Mouse (Mus musculus): Measurements from ENCODE around the gene Fopnl. TPM values are rescaled to one million over a fixed set of nuclear protein-coding genes. Genes with fewer than 3 reads are reported as not detected.

Fopnl gene
- polyA plus RNA-seq, 1 experiment = 24.1 TPM

GRCm38 (mm10) chr16:14361362-14362098 is 44.3 kb upstream of the Fopnl start, which contains the start of gene Abcc1:
Gene Abcc1 (plus strand): TSS chr16:14361558.
- Histone ChIP-seq H3K4me3 (ENCODE audit: low read depth, low read length) (peak within 1 kb of the TSS; percentile 80), H3K27me3 (ENCODE audit: control insufficient read depth, insufficient read depth, low read length) (no peaks in the 10 kb centered on the region), H3K27ac (ENCODE audit: insufficient read depth, low read depth, low read length) (peak within 1 kb of the TSS; percentile 51), H3K36me3 (ENCODE audit: control insufficient read depth, insufficient read depth, low read length) (no peaks in the 10 kb centered on the region), H3K4me1 (ENCODE audit: control insufficient read depth, insufficient read depth, insufficient read length, low read length) (peaks cover 6% of the 10 kb centered on the region)
- TF ChIP-seq POLR2A (IDR thresholded peaks at IDR 0.05; ENCODE audit: low read depth, low read length) (0 out of 2 replicates have a peak, but pooled peaks have one; percentile 44), CTCF (IDR thresholded peaks at IDR 0.05; ENCODE audit: extremely low read depth, insufficient read length, insufficient replicate concordance, low read depth, low read length) (no peak)
- under 1% methylated on average over 64 of the region's 64 CpGs for WGBS

- H3K27ac ChIP-seq (ENCODE audit: insufficient read depth, low read depth, low read length) = peak overlapping the region; percentile 51
- peak overlapping the region; percentile 80 for H3K4me3 ChIP-seq (ENCODE audit: low read depth, low read length)
- peaks cover 6% of the 10 kb centered on the region for H3K4me1 ChIP-seq (ENCODE audit: control insufficient read depth, insufficient read depth, insufficient read length, low read length)
- no peaks in the 10 kb centered on the region for H3K27me3 ChIP-seq (ENCODE audit: control insufficient read depth, insufficient read depth, low read length)
- TF ChIP-seq POLR2A (IDR thresholded peaks at IDR 0.05; ENCODE audit: low read depth, low read length) (no peak), CTCF (IDR thresholded peaks at IDR 0.05; ENCODE audit: extremely low read depth, insufficient read length, insufficient replicate concordance, low read depth, low read length) (no peak)
- WGBS = 10% methylated on average over 7 of the region's 7 CpGs
- no peaks in the 10 kb centered on the region for H3K36me3 ChIP-seq (ENCODE audit: control insufficient read depth, insufficient read depth, low read length)
These were observed 43.7 kb upstream of the Fopnl start for GRCm38 (mm10) chr16:14360931-14361330.

GRCm38 (mm10) chr16:14358531-14358930 is 41.3 kb upstream of the Fopnl start:
- WGBS = 78% methylated on average over 1 of the region's 1 CpGs
- TF ChIP-seq CTCF (IDR thresholded peaks at IDR 0.05; ENCODE audit: extremely low read depth, insufficient read length, insufficient replicate concordance, low read depth, low read length) = no peak
- no peak for TF ChIP-seq POLR2A (IDR thresholded peaks at IDR 0.05; ENCODE audit: low read depth, low read length)
- no peaks in the 10 kb centered on the region for H3K27me3 ChIP-seq (ENCODE audit: control insufficient read depth, insufficient read depth, low read length)

GRCm38 (mm10) chr16:14357859-14358258 is 40.7 kb upstream of the Fopnl start:
- no peak overlapping the region for H3K4me3 ChIP-seq (ENCODE audit: low read depth, low read length)
- H3K36me3 ChIP-seq (ENCODE audit: control insufficient read depth, insufficient read depth, low read length) = no peaks in the 10 kb centered on the region
- no peaks in the 10 kb centered on the region for H3K27me3 ChIP-seq (ENCODE audit: control insufficient read depth, insufficient read depth, low read length)
- WGBS = 79% methylated on average over 2 of the region's 2 CpGs
- TF ChIP-seq POLR2A (IDR thresholded peaks at IDR 0.05; ENCODE audit: low read depth, low read length) = no peak
- no peak overlapping the region for H3K27ac ChIP-seq (ENCODE audit: insufficient read depth, low read depth, low read length)
- H3K4me1 ChIP-seq (ENCODE audit: control insufficient read depth, insufficient read depth, insufficient read length, low read length) = peaks cover 6% of the 10 kb centered on the region

More at GRCm38 (mm10) chr16:14358531-14358930, 41.3 kb upstream of the Fopnl start:
- H3K36me3 ChIP-seq (ENCODE audit: control insufficient read depth, insufficient read depth, low read length) = no peaks in the 10 kb centered on the region
- H3K27ac ChIP-seq (ENCODE audit: insufficient read depth, low read depth, low read length) = no peak overlapping the region
- H3K4me1 ChIP-seq (ENCODE audit: control insufficient read depth, insufficient read depth, insufficient read length, low read length) = peaks cover 6% of the 10 kb centered on the region
- no peak overlapping the region for H3K4me3 ChIP-seq (ENCODE audit: low read depth, low read length)

DNA sequence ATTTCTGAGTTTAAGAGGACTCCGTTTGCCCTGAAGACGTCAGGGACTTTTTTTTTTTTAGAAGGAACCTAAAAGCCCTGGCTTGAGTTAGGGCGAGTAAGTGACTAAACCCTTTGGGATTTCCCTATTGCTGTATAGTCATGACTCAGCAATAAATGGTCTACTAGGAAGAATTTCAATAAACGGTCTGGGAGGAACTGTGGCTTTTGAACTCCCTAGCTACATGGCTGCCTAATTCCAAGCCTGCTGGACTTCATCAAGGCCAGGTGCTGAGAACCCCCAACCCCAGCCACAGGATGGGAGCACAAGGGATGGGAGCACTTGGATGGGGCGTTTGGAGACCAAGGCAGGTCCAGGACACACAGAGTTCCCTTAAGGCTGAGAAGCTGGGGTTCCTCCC is 35.5 kb upstream of the Fopnl start:
- H3K4me3 ChIP-seq (ENCODE audit: low read depth, low read length) = no peak overlapping the region
- H3K27me3 ChIP-seq (ENCODE audit: control insufficient read depth, insufficient read depth, low read length) = no peaks in the 10 kb centered on the region
- WGBS = 38% methylated on average over 5 of the region's 5 CpGs
- no peak for TF ChIP-seq POLR2A (IDR thresholded peaks at IDR 0.05; ENCODE audit: low read depth, low read length)
- H3K36me3 ChIP-seq (ENCODE audit: control insufficient read depth, insufficient read depth, low read length) = no peaks in the 10 kb centered on the region
- H3K4me1 ChIP-seq (ENCODE audit: control insufficient read depth, insufficient read depth, insufficient read length, low read length) = peaks cover 2% of the 10 kb centered on the region; the same call in 1 of the 2 replicates
- H3K27ac ChIP-seq (ENCODE audit: insufficient read depth, low read depth, low read length) = no peak overlapping the region

- no peak overlapping the region for H3K4me3 ChIP-seq (ENCODE audit: low read depth, low read length)
- TF ChIP-seq CTCF (IDR thresholded peaks at IDR 0.05; ENCODE audit: extremely low read depth, insufficient read length, insufficient replicate concordance, low read depth, low read length) (no peak), POLR2A (IDR thresholded peaks at IDR 0.05; ENCODE audit: low read depth, low read length) (no peak)
- no peak overlapping the region for H3K27ac ChIP-seq (ENCODE audit: insufficient read depth, low read depth, low read length)
- no peaks in the 10 kb centered on the region for H3K36me3 ChIP-seq (ENCODE audit: control insufficient read depth, insufficient read depth, low read length)
- WGBS = 76% methylated on average over 3 of the region's 3 CpGs
- peaks cover 2% of the 10 kb centered on the region; the same call in 1 of the 2 replicates for H3K4me1 ChIP-seq (ENCODE audit: control insufficient read depth, insufficient read depth, insufficient read length, low read length)
- no peaks in the 10 kb centered on the region for H3K27me3 ChIP-seq (ENCODE audit: control insufficient read depth, insufficient read depth, low read length)
These were observed 35.0 kb upstream of the Fopnl start for GRCm38 (mm10) chr16:14352234-14352633.

DNA sequence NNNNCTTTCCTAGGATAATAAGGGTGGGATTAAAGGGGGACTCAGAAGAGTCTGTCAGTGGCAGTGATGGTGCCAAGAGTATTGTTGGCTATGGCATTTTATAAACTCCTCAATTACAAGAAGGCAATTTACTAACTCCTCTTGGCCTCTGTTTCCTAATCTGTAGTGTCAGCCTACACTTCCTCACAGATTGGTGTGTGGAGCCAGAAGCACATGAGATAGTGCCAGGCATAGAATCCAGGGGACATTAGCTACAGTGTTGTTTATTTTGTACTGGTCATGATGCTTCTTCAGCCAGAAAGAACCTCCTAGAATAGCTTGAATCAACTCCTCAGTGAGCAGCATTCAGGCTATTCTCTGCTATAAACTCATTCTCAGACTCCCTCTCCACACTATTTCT is 34.4 kb upstream of the Fopnl start:
- TF ChIP-seq CTCF (IDR thresholded peaks at IDR 0.05; ENCODE audit: extremely low read depth, insufficient read length, insufficient replicate concordance, low read depth, low read length) (no peak), POLR2A (IDR thresholded peaks at IDR 0.05; ENCODE audit: low read depth, low read length) (no peak)

More for the DNA sequence above, 34.4 kb upstream of the Fopnl start:
- Histone ChIP-seq H3K4me1 (ENCODE audit: control insufficient read depth, insufficient read depth, insufficient read length, low read length) (peaks cover 2% of the 10 kb centered on the region; the same call in 1 of the 2 replicates), H3K27ac (ENCODE audit: insufficient read depth, low read depth, low read length) (no peak overlapping the region), H3K27me3 (ENCODE audit: control insufficient read depth, insufficient read depth, low read length) (no peaks in the 10 kb centered on the region), H3K4me3 (ENCODE audit: low read depth, low read length) (no peak overlapping the region), H3K36me3 (ENCODE audit: control insufficient read depth, insufficient read depth, low read length) (no peaks in the 10 kb centered on the region)

All from small intestine, adult 2 months (tissue).